Mouse (Mus musculus): Measurements from ENCODE around the gene Banf2.

The Banf2 gene

GRCm38 (mm10) chr2:144032664-144033063 lies at the start of gene Banf2:
TSS of gene Banf2 (plus strand) at chr2:144033059.
- DNase-seq: no peak

GRCm38 (mm10) chr2:143983482-143983881 lies 49.4 kb upstream of the Banf2 start:
- DNase-seq: peak; percentile 16

- no peak for DNase-seq
These were observed 45.4 kb upstream of the Banf2 start for GRCm38 (mm10) chr2:143987485-143987884.

- no peak for DNase-seq
These were observed 44.8 kb upstream of the Banf2 start for GRCm38 (mm10) chr2:143988016-143988415.

GRCm38 (mm10) chr2:143990997-143991396 lies 41.9 kb upstream of the Banf2 start:
- no peak for DNase-seq

- no peak for DNase-seq
These were observed 40.7 kb upstream of the Banf2 start for GRCm38 (mm10) chr2:143991964-143992672.

- DNase-seq: no peak
These were observed 39.9 kb upstream of the Banf2 start for GRCm38 (mm10) chr2:143992977-143993376.

GRCm38 (mm10) chr2:144002229-144002984 lies 30.5 kb upstream of the Banf2 start:
- DNase-seq: no peak

GRCm38 (mm10) chr2:144003544-144003943 lies 29.3 kb upstream of the Banf2 start:
- DNase-seq: no peak

- DNase-seq: no peak
These were observed 27.5 kb upstream of the Banf2 start for GRCm38 (mm10) chr2:144005166-144005955.

- DNase-seq: no peak
These were observed 26.2 kb upstream of the Banf2 start for GRCm38 (mm10) chr2:144006686-144007085.

GRCm38 (mm10) chr2:144007211-144007610 lies 25.6 kb upstream of the Banf2 start:
- no peak for DNase-seq

GRCm38 (mm10) chr2:144009081-144009480 lies 23.8 kb upstream of the Banf2 start:
- no peak for DNase-seq

- peak; percentile 32 for DNase-seq
These were observed 23.1 kb upstream of the Banf2 start for GRCm38 (mm10) chr2:144009551-144010281.

- DNase-seq: peak; percentile 89
These were observed 22.4 kb upstream of the Banf2 start for GRCm38 (mm10) chr2:144010282-144011044.

- peak; percentile 98 for DNase-seq
These were observed 21.7 kb upstream of the Banf2 start, which contains the start of gene Rrbp1 for GRCm38 (mm10) chr2:144011080-144011551. TSS of gene Rrbp1 (minus strand) at chr2:144011263.

GRCm38 (mm10) chr2:144014051-144014450 lies 18.8 kb upstream of the Banf2 start:
- DNase-seq: no peak

- no peak for DNase-seq
These were observed 18.4 kb upstream of the Banf2 start for GRCm38 (mm10) chr2:144014481-144014880.

- no peak for DNase-seq
These were observed 17.0 kb upstream of the Banf2 start for GRCm38 (mm10) chr2:144015861-144016260.

GRCm38 (mm10) chr2:144019971-144020370 lies 12.9 kb upstream of the Banf2 start:
- no peak for DNase-seq

- no peak for DNase-seq
These were observed 10.4 kb upstream of the Banf2 start for GRCm38 (mm10) chr2:144022441-144022840.

- no peak for DNase-seq
These were observed 7.5 kb upstream of the Banf2 start for GRCm38 (mm10) chr2:144025361-144025760.
